Mouse (Mus musculus) lung, embryonic 14.5 days (tissue): ENCODE results near the gene Sclt1. TPM values are rescaled to one million over a fixed set of nuclear protein-coding genes. Genes with fewer than 3 reads are reported as not detected.
A peak's percentile ranks its signal among the peaks of the same experiment; 100 is the strongest.

ENCODE experiments used
- ATAC-seq: fragments of 200-750 bp; cut with Nextera tagmentation; 2 replicates; pipeline ENCODE4 v1.8.0; 2017; ENCODE audit warnings: mild to moderate bottlenecking, moderate TSS enrichment, moderate library complexity; ENCODE audit not compliant: insufficient read depth
- DNase-seq: peaks from one replicate; pipeline ENCODE4 v3.0.0-alpha.2; 2015
- H3K27ac ChIP-seq: fragments of 300-500 bp; sonication (generic); 2 replicates; pipeline ENCODE4 v1.5.1; 2014; ENCODE audit warnings: low read depth, mild to moderate bottlenecking, moderate library complexity
- H3K27me3 ChIP-seq: fragments of 300-500 bp; sonication (generic); 2 replicates; pipeline ENCODE4 v1.6.1; 2014; ENCODE audit warnings: low read length, control low read depth; ENCODE audit not compliant: insufficient read depth
- H3K36me3 ChIP-seq: fragments of 300-500 bp; sonication (generic); 2 replicates; pipeline ENCODE4 v1.6.1; 2014; ENCODE audit warnings: control low read depth; ENCODE audit not compliant: insufficient read depth
- H3K4me1 ChIP-seq: fragments of 300-500 bp; sonication (generic); 2 replicates; pipeline ENCODE4 v1.6.1; 2014; ENCODE audit warnings: antibody characterized with exemption, control low read depth; ENCODE audit not compliant: insufficient read depth
- H3K4me2 ChIP-seq: fragments of 300-500 bp; sonication (generic); 2 replicates; pipeline ENCODE4 v1.6.1; 2014; ENCODE audit warnings: mild to moderate bottlenecking
- H3K4me3 ChIP-seq: fragments of 300-500 bp; sonication (generic); 2 replicates; pipeline ENCODE4 v1.5.1; 2014; ENCODE audit warnings: low read depth, low read length
- H3K9ac ChIP-seq: fragments of 300-500 bp; sonication (generic); 2 replicates; pipeline ENCODE4 v1.6.1; 2014
- H3K9me3 ChIP-seq: fragments of 300-500 bp; sonication (generic); 2 replicates; pipeline ENCODE4 v1.6.1; 2016; ENCODE audit warnings: low read depth, low read length, control low read depth
- CTCF ChIP-seq: IDR thresholded peaks from 2 replicates; pipeline ENCODE4 v1.5.1; 2016; ENCODE audit warnings: antibody characterized with exemption, low read depth
- WGBS: fragments of 180-500 bp; shearing (Covaris S2); extraction: QIAGEN DNeasy Blood & Tissue Kit; methylation state at CpG from one replicate; pipeline ENCODE4 v1.1.7; 2014; 5-methylcytosine and 5-hydroxymethylcytosine counted together
- polyA plus RNA-seq: library from polyadenylated mRNA; unstranded; fragments of >200 nt; fragmentation: Nextera tagmentation; extraction: Ambion mirVana; gene quantifications from 2 replicates; pipeline ENCODE4 v1.2.1, GENCODE M21; 2014

The Sclt1 gene
- polyA plus RNA-seq, 1 experiment from 2014 or later, result 22.5 TPM

DNA sequence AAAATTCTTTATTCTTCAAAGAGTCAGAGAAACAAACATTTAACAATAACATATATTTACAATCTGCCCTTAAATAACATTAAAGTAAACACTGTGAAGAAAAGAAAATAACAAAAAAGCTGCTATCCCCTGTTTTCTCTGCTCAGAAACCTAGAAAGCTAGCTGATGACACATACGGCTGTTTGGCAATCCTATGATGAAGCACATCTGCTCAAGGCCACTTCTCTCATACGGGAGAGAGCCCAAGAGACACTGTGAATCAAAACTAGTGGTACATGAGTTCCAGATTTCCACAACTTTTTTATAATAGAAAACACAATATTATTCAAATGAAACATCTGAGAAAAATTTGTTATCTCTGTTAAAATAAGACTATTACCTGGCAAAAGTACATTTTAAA, 55.9 kb downstream of the Sclt1 start:
- no peak for ATAC-seq

DNA sequence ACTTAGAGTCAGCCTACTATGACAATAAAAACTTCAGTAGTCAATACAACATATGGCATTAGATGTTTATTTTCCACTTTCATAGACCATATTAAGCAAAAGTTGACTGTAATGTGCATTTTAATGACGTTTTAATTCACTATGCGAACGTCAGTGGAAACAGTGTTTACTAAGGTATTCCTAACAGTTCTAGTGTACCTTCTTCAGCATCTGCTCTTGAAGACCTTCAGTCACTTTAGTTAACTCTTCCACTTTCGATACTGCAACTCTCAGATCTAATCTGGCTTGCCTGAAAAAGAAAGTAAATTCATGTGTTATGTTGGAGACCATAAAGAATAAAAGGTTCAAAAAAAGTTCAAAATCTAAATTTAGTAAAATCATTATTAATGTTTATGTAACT, 60.2 kb downstream of the Sclt1 start:
- no peak overlapping the region for H3K4me3 ChIP-seq
- no peaks in the 10 kb centered on the region for H3K27me3 ChIP-seq
- ATAC-seq, result no peak
- TF ChIP-seq CTCF, result no peak
- no peaks in the 10 kb centered on the region for H3K9me3 ChIP-seq
- 87% methylated on average over 4 of the region's 4 CpGs for WGBS
- no peak for DNase-seq
- no peak overlapping the region for H3K9ac ChIP-seq
- no peaks in the 10 kb centered on the region for H3K4me1 ChIP-seq
- 0 out of 2 replicates have a peak, but pooled peaks cover 3% of the 10 kb centered on the region for H3K36me3 ChIP-seq
- no peak overlapping the region for H3K27ac ChIP-seq
- H3K4me2 ChIP-seq, result no peak overlapping the region

More for the DNA sequence above, 55.9 kb downstream of the Sclt1 start:
- Histone ChIP-seq H3K27me3 (no peaks in the 10 kb centered on the region), H3K36me3 (0 out of 2 replicates have a peak, but pooled peaks cover 3% of the 10 kb centered on the region), H3K4me2 (no peak overlapping the region), H3K9me3 (no peaks in the 10 kb centered on the region), H3K9ac (no peak overlapping the region), H3K27ac (no peak overlapping the region), H3K4me3 (no peak overlapping the region), H3K4me1 (no peaks in the 10 kb centered on the region)
- TF ChIP-seq CTCF, result no peak
- DNase-seq, result peak; percentile 44
- WGBS, result 48% methylated on average over 2 of the region's 2 CpGs

DNA sequence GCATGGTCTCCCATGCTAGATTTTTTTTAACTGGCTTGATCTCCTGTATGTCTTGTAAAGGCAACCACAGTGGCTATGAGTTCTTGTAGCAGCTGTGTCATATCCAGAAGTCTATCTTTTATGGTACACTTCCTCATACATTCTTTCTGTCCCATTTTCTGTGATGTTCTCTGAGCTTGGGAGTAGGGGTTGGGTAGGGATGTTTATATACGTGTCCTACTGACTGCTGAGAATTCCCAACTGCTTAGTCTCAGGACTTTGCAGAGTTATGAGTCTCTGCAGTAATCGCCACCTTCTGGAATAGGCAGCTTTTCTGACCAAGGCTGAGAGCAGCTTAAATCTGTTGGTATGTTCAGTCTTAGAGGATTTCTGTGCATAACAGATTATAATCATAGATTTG, 65.7 kb downstream of the Sclt1 start:
- peak; percentile 82 for ATAC-seq
- 45% methylated on average over 2 of the region's 2 CpGs for WGBS
- no peaks in the 10 kb centered on the region for H3K9me3 ChIP-seq

DNA sequence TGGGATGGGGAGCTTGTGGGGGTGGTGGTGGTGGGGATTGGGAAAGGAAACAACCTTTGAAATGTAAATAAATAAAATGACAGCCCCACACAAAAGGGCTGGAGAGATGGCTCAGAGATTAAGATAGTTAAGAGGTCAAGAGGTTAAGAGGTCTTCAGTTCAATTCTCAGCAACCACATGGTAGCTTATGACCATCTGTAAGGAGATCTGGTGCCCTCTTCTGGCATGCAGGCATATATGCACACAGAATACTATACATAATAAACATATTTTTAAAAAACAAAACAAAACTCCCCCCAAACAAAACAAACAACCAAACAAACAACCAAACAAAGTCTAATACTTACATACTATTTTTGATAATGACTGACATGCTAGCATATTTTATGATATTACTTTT, 67.5 kb downstream of the Sclt1 start:
- H3K36me3 ChIP-seq, result no peaks in the 10 kb centered on the region
- DNase-seq (peak; percentile 8), ATAC-seq (no peak)
- TF ChIP-seq CTCF, result peak; percentile 43
- H3K9me3 ChIP-seq, result no peaks in the 10 kb centered on the region
- no peaks in the 10 kb centered on the region for H3K27me3 ChIP-seq
- no peak overlapping the region for H3K27ac ChIP-seq
- H3K4me2 ChIP-seq, result no peak overlapping the region
- H3K9ac ChIP-seq, result no peak overlapping the region
- no peak overlapping the region for H3K4me3 ChIP-seq
- no peaks in the 10 kb centered on the region for H3K4me1 ChIP-seq

More for the DNA sequence above, 65.7 kb downstream of the Sclt1 start:
- Histone ChIP-seq H3K9ac (no peak overlapping the region), H3K4me2 (no peak overlapping the region), H3K27me3 (no peaks in the 10 kb centered on the region), H3K36me3 (0 out of 2 replicates have a peak, but pooled peaks cover 2% of the 10 kb centered on the region), H3K27ac (no peak overlapping the region), H3K4me1 (no peaks in the 10 kb centered on the region), H3K4me3 (no peak overlapping the region)
- no peak for TF ChIP-seq CTCF
- DNase-seq, result peak; percentile 59

DNA sequence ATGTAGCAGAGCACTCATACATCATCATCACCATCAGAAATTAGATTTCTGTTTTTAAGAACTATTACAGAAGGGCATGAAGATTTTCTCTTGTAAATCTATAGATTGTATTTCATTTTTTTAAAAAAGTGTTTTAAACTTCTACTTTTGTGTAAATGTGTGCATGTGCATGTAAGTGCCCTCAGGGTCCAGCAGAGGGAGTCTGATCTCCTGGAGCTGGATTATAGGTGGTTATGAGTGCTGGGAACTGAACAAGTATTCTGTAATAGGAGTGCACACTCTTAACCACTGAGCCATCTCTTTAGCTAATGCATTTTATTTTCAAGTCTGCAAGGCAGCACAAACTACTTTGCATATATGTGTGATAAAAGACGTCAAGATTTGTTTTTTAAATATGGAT, 86.7 kb downstream of the Sclt1 start:
- ATAC-seq, result no peak
- WGBS, result 85% methylated on average over 1 of the region's 1 CpGs
- TF ChIP-seq CTCF, result no peak; the same call in 1 of the 2 replicates

DNA sequence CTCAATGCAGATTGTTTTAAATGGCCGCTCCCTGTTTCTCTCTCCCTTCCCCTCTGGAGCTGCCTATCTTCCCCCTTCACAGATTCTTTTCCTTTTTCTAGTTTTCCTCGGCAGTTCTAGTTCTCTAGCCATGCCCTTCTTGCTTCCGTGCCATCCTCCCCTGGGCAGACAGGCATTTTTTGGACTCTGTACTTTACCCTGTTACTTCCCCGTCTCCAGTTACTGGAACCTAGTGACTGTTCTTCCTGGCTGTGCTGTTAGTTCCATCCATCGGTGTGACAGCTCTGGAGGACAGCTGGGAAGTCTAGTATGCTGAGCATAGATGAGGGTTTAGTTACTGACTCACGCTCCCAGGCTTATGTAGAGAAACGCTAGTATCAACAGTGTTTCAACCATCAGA, 121.3 kb downstream of the Sclt1 start:
- 78% methylated on average over 7 of the region's 7 CpGs for WGBS
- no peak for TF ChIP-seq CTCF
- DNase-seq (no peak), ATAC-seq (no peak)
- Histone ChIP-seq H3K27me3 (no peaks in the 10 kb centered on the region), H3K9me3 (no peaks in the 10 kb centered on the region), H3K4me2 (no peak overlapping the region), H3K9ac (no peak overlapping the region), H3K4me3 (no peak overlapping the region), H3K4me1 (no peaks in the 10 kb centered on the region), H3K27ac (no peak overlapping the region), H3K36me3 (0 out of 2 replicates have a peak, but pooled peaks cover 8% of the 10 kb centered on the region)

More for the DNA sequence above, 86.7 kb downstream of the Sclt1 start:
- Histone ChIP-seq H3K27ac (no peak overlapping the region), H3K4me1 (no peaks in the 10 kb centered on the region), H3K4me3 (no peak overlapping the region), H3K4me2 (no peak overlapping the region), H3K36me3 (peaks cover 10% of the 10 kb centered on the region; the same call in 1 of the 2 replicates), H3K9ac (no peak overlapping the region), H3K9me3 (no peaks in the 10 kb centered on the region), H3K27me3 (no peaks in the 10 kb centered on the region)
- no peak for DNase-seq

DNA sequence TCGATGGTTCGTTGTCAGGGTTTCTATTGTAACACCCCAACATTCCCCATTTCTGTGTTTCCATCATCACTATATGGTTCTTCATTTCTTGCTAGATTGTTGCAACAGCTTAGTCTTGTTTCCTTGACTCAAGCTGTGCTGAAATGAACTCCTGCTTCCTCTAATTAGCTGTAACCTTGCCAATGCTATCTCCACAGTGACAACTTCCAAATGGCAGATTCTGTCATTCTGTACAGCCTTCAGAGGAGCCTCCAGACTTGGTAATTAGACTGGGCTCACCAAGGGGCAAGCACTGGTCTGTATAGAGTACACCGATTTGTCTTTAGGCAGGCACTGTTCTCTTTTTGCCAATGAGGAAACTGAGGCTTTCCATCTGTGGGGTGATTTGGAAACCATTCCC, 123.8 kb downstream of the Sclt1 start:
- ATAC-seq (no peak), DNase-seq (peak; percentile 16)
- H3K4me1 ChIP-seq, result no peaks in the 10 kb centered on the region

More for the DNA sequence above, 123.8 kb downstream of the Sclt1 start:
- no peak for TF ChIP-seq CTCF
- no peak overlapping the region for H3K4me2 ChIP-seq
- no peak overlapping the region for H3K27ac ChIP-seq
- no peaks in the 10 kb centered on the region for H3K9me3 ChIP-seq
- no peaks in the 10 kb centered on the region for H3K27me3 ChIP-seq
- H3K4me3 ChIP-seq, result no peak overlapping the region
- H3K36me3 ChIP-seq, result peaks cover 23% of the 10 kb centered on the region; the same call in 1 of the 2 replicates
- 81% methylated on average over 3 of the region's 3 CpGs for WGBS
- no peak overlapping the region for H3K9ac ChIP-seq
